Mouse (Mus musculus) embryonic fibroblast, embryonic 13.5 days (primary cell): ENCODE measurements at regions not wholly inside any gene's neighbourhood (a gene's known extent, or its start where the extent isn't known, plus 50 kb on each side); places are given as distances from the start of the nearest gene placed in this dataset.

Experiments
- H3K27ac ChIP-seq: 2 replicates; pipeline ENCODE4 v1.5.1; 2012; ENCODE audit warnings: low read length, control low read depth, inconsistent platforms; ENCODE audit not compliant: insufficient read depth
- H3K4me1 ChIP-seq: 2 replicates; pipeline ENCODE4 v1.6.1; 2011; ENCODE audit warnings: low read length; ENCODE audit not compliant: control insufficient read depth, insufficient read depth
- H3K4me3 ChIP-seq: 2 replicates; pipeline ENCODE4 v1.5.1; 2011; ENCODE audit warnings: mild to moderate bottlenecking, control low read depth, low read length; ENCODE audit not compliant: insufficient read depth
- CTCF ChIP-seq: IDR thresholded peaks from 2 replicates; pipeline ENCODE4 v1.5.1; 2011; ENCODE audit warnings: mild to moderate bottlenecking, control low read depth, low read length, moderate library complexity, borderline replicate concordance; ENCODE audit not compliant: insufficient read depth
- POLR2A ChIP-seq: IDR thresholded peaks from 2 replicates; pipeline ENCODE4 v1.6.1; 2011; ENCODE audit warnings: low read depth, mild to moderate bottlenecking, control low read depth, low read length, moderate library complexity

- no peak overlapping the region for H3K4me3 ChIP-seq
- no peak overlapping the region for H3K27ac ChIP-seq
- TF ChIP-seq POLR2A (no peak), CTCF (no peak)
- no peaks in the 10 kb centered on the region for H3K4me1 ChIP-seq
These were observed 224.6 kb downstream of the Slc16a7 start for GRCm38 (mm10) chr10:125164671-125165070.

DNA sequence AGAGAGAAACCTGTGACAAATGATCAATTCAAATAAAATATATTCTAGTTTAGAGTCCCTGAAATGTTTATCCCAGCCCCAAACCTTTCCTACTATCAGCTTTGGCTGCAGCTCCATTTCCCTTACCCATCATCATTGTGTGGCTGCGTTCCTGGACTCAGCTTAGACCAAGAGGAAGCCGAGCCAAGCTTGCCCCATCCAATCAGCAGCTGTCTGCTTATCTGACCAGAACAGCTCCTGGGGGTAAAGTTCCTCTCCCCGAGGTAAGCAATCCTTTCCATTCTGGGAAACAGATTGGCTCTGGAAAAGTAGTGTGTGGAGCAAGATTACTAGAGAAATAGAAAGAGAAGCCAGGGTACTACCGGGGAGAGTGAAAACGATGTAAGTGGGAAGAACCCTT, 228.2 kb downstream of the Slc16a7 start:
- no peaks in the 10 kb centered on the region for H3K4me1 ChIP-seq
- TF ChIP-seq POLR2A (no peak), CTCF (no peak)

DNA sequence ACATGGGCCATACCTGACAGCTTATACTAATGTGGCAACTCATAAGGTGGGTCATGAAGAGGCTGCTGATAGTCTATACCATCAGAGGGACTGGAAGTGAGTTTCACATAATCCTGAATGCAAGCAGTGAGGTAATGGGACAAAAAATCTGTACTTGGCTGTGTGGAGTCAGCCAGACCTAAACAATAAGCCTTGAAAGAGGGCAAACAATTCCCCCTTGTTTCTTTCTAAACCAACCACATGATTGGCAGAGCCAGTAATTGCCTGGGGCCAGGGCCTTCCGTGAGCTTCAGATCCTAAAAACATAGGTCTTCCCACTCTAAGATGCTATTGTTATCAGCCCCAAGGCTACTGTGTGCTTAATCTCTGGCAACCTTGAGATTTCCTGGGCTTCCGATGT, 240.5 kb downstream of the Slc16a7 start:
- no peak overlapping the region for H3K27ac ChIP-seq
- H3K4me1 ChIP-seq: no peaks in the 10 kb centered on the region

More for the DNA sequence above, 228.2 kb downstream of the Slc16a7 start:
- no peak overlapping the region for H3K4me3 ChIP-seq
- H3K27ac ChIP-seq: no peak overlapping the region

GRCm38 (mm10) chr10:125147239-125147782, 242.0 kb downstream of the Slc16a7 start:
- H3K27ac ChIP-seq: no peak overlapping the region
- no peak for TF ChIP-seq CTCF
- no peak for TF ChIP-seq POLR2A
- no peaks in the 10 kb centered on the region for H3K4me1 ChIP-seq
- H3K4me3 ChIP-seq: no peak overlapping the region

More for the DNA sequence above, 240.5 kb downstream of the Slc16a7 start:
- TF ChIP-seq CTCF (no peak), POLR2A (no peak)
- no peak overlapping the region for H3K4me3 ChIP-seq

DNA sequence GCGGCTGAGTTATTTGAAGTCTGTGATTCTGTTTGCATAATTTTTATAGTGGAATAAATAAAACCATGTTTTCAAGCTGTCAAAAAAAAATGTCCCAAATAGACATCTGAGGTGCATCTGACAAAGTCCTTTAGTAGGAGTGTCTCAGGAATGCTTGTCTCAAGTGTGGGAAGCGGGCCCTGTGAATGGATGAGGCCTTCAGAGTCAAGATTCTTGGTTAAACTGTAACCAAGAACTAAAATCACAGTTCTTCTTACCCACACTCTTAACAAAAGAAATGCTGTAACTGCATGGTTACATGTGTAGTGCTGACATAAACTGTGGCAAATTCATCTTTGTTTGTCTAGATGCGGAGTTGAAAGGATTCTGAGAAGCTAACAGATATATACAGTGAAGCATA, 242.9 kb downstream of the Slc16a7 start:
- Histone ChIP-seq H3K4me1 (no peaks in the 10 kb centered on the region), H3K27ac (no peak overlapping the region), H3K4me3 (no peak overlapping the region)
- no peak for TF ChIP-seq CTCF
- no peak for TF ChIP-seq POLR2A

GRCm38 (mm10) chr10:125145809-125146208, 243.5 kb downstream of the Slc16a7 start:
- Histone ChIP-seq H3K27ac (no peak overlapping the region), H3K4me1 (no peaks in the 10 kb centered on the region), H3K4me3 (no peak overlapping the region)
- no peak for TF ChIP-seq CTCF
- no peak for TF ChIP-seq POLR2A

GRCm38 (mm10) chr10:125121762-125122161, 267.5 kb downstream of the Slc16a7 start:
- Histone ChIP-seq H3K27ac (no peak overlapping the region), H3K4me3 (no peak overlapping the region), H3K4me1 (no peaks in the 10 kb centered on the region)
- no peak for TF ChIP-seq CTCF
- TF ChIP-seq POLR2A: no peak

GRCm38 (mm10) chr10:125114318-125114717, 274.9 kb downstream of the Slc16a7 start:
- Histone ChIP-seq H3K27ac (no peak overlapping the region), H3K4me3 (no peak overlapping the region), H3K4me1 (no peaks in the 10 kb centered on the region)
- TF ChIP-seq CTCF (no peak), POLR2A (no peak)

GRCm38 (mm10) chr10:125108986-125109385, 280.3 kb downstream of the Slc16a7 start:
- H3K4me3 ChIP-seq: no peak overlapping the region
- H3K4me1 ChIP-seq: peaks cover 5% of the 10 kb centered on the region; the same call in 1 of the 2 replicates
- TF ChIP-seq CTCF (no peak), POLR2A (no peak)
- peak overlapping the region; percentile 47 for H3K27ac ChIP-seq

DNA sequence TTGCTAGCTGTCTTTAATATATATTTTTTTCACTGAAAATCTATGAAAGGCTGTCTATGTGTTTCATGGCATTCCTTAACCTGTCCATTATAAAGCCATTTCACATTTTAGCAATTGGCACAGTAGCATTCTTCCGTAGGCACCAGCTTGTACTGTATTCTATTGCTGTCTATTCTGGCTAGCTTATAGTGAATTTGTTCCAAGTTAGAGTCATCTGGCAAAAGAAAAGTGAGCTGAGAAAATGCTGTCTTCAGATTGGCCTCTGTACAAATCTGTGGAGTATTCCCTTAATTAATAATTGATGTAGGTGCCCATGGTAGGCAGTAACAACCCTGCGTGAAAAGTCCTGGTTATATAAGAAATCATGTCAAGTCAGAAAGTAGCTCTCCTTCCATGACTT, 304.3 kb downstream of the Slc16a7 start:
- TF ChIP-seq CTCF (no peak), POLR2A (no peak)
- H3K4me3 ChIP-seq: no peak overlapping the region
- no peaks in the 10 kb centered on the region for H3K4me1 ChIP-seq
- H3K27ac ChIP-seq: no peak overlapping the region
